Mouse (Mus musculus) forebrain, embryonic 15.5 days (tissue): ENCODE data around the gene Ak6. TPM values are rescaled to one million over a fixed set of nuclear protein-coding genes. Genes with fewer than 3 reads are reported as not detected.

Source experiments
- ATAC-seq: fragments of 200-750 bp; cut with Nextera tagmentation; replicated peaks from 2 replicates; pipeline ENCODE4 v1.8.0; 2017; ENCODE audit warnings: mild to moderate bottlenecking, moderate TSS enrichment, moderate library complexity
- H3K27ac ChIP-seq: fragments of 300-500 bp; sonication (generic); replicated peaks from 2 replicates; pipeline ENCODE4 v1.5.1; 2015; ENCODE audit warnings: mild to moderate bottlenecking, inconsistent platforms
- H3K27me3 ChIP-seq: fragments of 300-500 bp; sonication (generic); 2 replicates; pipeline ENCODE4 v1.6.1; 2015; ENCODE audit warnings: inconsistent platforms
- H3K36me3 ChIP-seq: fragments of 300-500 bp; sonication (generic); 2 replicates; pipeline ENCODE4 v1.6.1; 2015; ENCODE audit warnings: mild to moderate bottlenecking, inconsistent platforms
- H3K4me1 ChIP-seq: fragments of 300-500 bp; sonication (generic); 2 replicates; pipeline ENCODE4 v1.6.1; 2015; ENCODE audit warnings: inconsistent platforms
- H3K4me2 ChIP-seq: fragments of 300-500 bp; sonication (generic); replicated peaks from 2 replicates; pipeline ENCODE4 v1.6.1; 2015; ENCODE audit warnings: mild to moderate bottlenecking, inconsistent platforms
- H3K4me3 ChIP-seq: fragments of 300-500 bp; sonication (generic); 2 replicates; pipeline ENCODE4 v1.5.1; 2015; ENCODE audit warnings: mild to moderate bottlenecking, inconsistent platforms
- H3K9ac ChIP-seq: fragments of 300-500 bp; sonication (generic); replicated peaks from 2 replicates; pipeline ENCODE4 v1.6.1; 2015; ENCODE audit warnings: mild to moderate bottlenecking, inconsistent platforms
- H3K9me3 ChIP-seq: fragments of 300-500 bp; sonication (generic); 2 replicates; pipeline ENCODE4 v1.6.1; 2016; ENCODE audit warnings: inconsistent platforms
- WGBS: fragments of 180-500 bp; shearing (Covaris S2); methylation state at CpG from one replicate; pipeline ENCODE4 v1.1.7; 2015; ENCODE audit warnings: mixed read lengths; 5-methylcytosine and 5-hydroxymethylcytosine counted together
- polyA plus RNA-seq: library from polyadenylated mRNA; unstranded; fragments of >200 nt; fragmentation: Nextera tagmentation; extraction: Ambion mirVana; gene quantifications from 2 replicates; pipeline ENCODE4 v1.2.1, GENCODE M21; 2015

Gene Ak6
- polyA plus RNA-seq, 1 experiment from 2014 or later: 353 TPM

GRCm38 (mm10) chr13:100675936-100676635, 25.3 kb downstream of the Ak6 start:
- Histone ChIP-seq H3K4me2 (no peak overlapping the region), H3K27ac (no peak overlapping the region), H3K4me1 (no peaks in the 10 kb centered on the region), H3K9me3 (no peaks in the 10 kb centered on the region), H3K27me3 (no peaks in the 10 kb centered on the region), H3K36me3 (no peaks in the 10 kb centered on the region), H3K4me3 (no peak overlapping the region), H3K9ac (no peak overlapping the region)
- ATAC-seq: no peak
- WGBS: 88% methylated on average over 15 of the region's 15 CpGs

DNA sequence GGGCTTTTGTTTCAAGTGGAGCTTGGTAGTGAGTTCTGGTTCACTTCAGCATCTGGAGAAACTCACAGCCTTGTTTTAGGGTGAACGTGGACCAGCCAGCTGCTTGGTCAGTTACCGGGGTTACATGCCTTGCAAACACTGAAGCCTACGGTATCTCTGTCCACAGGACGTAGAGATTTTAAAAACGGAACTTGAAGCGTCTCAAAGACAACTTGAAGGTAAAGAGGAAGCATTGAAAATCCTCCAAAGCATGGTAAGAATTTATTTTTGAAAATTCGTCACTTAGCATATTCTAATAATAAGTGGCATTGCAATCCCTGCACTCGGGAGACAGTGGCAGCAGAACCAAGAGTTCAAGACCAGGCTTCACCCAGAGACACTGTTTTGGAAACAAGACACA, 30.8 kb downstream of the Ak6 start:
- no peak for ATAC-seq
- Histone ChIP-seq H3K27me3 (no peaks in the 10 kb centered on the region), H3K9ac (no peak overlapping the region), H3K4me2 (no peak overlapping the region), H3K4me3 (no peak overlapping the region), H3K9me3 (no peaks in the 10 kb centered on the region), H3K27ac (no peak overlapping the region), H3K4me1 (no peaks in the 10 kb centered on the region), H3K36me3 (no peaks in the 10 kb centered on the region)
- 88% methylated on average over 8 of the region's 8 CpGs for WGBS

DNA sequence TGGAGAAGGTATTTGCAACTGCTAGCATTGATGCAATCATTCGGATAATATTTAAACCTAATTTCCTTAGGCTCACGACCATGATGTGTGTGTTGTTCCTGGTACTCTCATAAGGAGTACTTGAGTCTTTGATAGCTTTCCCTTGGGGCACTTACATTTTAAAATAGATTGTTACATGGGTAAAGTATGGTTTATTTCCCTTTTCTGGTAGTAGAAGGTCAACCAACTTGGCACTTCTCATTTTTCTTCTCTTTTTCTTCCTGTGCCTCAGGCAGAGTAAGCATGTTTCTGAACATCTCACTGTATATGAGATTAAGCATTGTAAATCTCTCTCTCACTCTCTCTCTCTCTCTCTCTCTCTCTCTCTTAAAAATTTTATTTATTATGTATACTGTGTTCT, 32.1 kb downstream of the Ak6 start:
- no peak overlapping the region for H3K27ac ChIP-seq
- H3K4me2 ChIP-seq: no peak overlapping the region
- H3K4me1 ChIP-seq: no peaks in the 10 kb centered on the region
- H3K36me3 ChIP-seq: no peaks in the 10 kb centered on the region
- 86% methylated on average over 2 of the region's 2 CpGs for WGBS
- H3K27me3 ChIP-seq: no peaks in the 10 kb centered on the region
- no peak overlapping the region for H3K4me3 ChIP-seq
- H3K9me3 ChIP-seq: no peaks in the 10 kb centered on the region
- no peak overlapping the region for H3K9ac ChIP-seq
- ATAC-seq: no peak

- H3K4me1 ChIP-seq: no peaks in the 10 kb centered on the region
- H3K27ac ChIP-seq: no peak overlapping the region
- H3K27me3 ChIP-seq: no peaks in the 10 kb centered on the region
- no peaks in the 10 kb centered on the region for H3K36me3 ChIP-seq
- no peak overlapping the region for H3K4me2 ChIP-seq
- no peak for ATAC-seq
- 75% methylated on average over 2 of the region's 2 CpGs for WGBS
- no peak overlapping the region for H3K9ac ChIP-seq
- no peaks in the 10 kb centered on the region for H3K9me3 ChIP-seq
- no peak overlapping the region for H3K4me3 ChIP-seq
Measured at GRCm38 (mm10) chr13:100684355-100684754, 33.6 kb downstream of the Ak6 start.

DNA sequence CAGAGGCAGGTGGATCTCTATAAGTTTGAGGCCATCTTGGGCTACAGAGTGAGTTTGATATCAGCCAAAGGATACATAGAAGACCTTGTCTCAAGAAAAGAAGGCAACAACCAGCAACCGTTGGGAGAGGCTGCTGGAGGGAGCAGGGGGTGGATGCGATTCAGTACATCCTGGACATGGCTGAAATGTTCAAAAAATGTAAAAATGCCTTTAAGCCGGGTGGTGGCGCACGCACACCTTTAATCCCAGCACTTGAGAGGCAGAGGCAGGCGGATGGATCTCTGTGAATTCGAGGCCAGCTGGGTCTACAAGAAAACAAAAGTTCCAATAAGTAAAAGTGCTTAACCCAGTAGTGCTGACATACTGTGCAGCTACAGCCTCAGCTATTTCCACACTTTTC, 36.7 kb downstream of the Ak6 start:
- no peak overlapping the region for H3K4me2 ChIP-seq
- H3K9me3 ChIP-seq: no peaks in the 10 kb centered on the region
- no peaks in the 10 kb centered on the region for H3K36me3 ChIP-seq
- 81% methylated on average over 7 of the region's 7 CpGs for WGBS
- no peak for ATAC-seq
- no peaks in the 10 kb centered on the region for H3K4me1 ChIP-seq
- H3K27me3 ChIP-seq: no peaks in the 10 kb centered on the region
- H3K27ac ChIP-seq: no peak overlapping the region
- no peak overlapping the region for H3K9ac ChIP-seq
- H3K4me3 ChIP-seq: no peak overlapping the region

DNA sequence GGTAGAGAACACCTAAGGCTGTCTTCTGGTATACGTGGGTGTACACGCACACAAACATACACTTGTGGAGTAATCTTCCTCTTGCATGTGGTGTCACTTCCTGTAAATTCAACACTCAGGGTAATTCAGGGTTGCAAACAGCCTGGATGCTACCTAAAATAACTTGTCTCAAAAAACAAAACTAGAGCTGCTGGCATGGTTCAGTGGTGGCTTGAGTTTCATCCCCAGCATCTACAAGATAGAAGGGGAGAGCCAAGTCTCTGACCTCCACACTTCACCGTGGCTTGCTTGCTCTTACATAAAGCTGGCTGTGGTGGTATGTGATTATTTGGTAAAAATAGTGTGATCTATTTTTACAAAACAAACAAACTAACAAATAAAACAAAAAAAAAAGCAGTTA, 46.8 kb downstream of the Ak6 start:
- no peak for ATAC-seq
- H3K9ac ChIP-seq: no peak overlapping the region
- no peak overlapping the region for H3K27ac ChIP-seq
- H3K36me3 ChIP-seq: peaks cover 41% of the 10 kb centered on the region
- no peaks in the 10 kb centered on the region for H3K9me3 ChIP-seq
- H3K4me2 ChIP-seq: no peak overlapping the region
- H3K27me3 ChIP-seq: no peaks in the 10 kb centered on the region
- WGBS: 98% methylated on average over 3 of the region's 3 CpGs
- H3K4me3 ChIP-seq: no peak overlapping the region
- H3K4me1 ChIP-seq: no peaks in the 10 kb centered on the region

- 97% methylated on average over 10 of the region's 10 CpGs for WGBS
- Histone ChIP-seq H3K9me3 (no peaks in the 10 kb centered on the region), H3K4me3 (no peak overlapping the region), H3K36me3 (peaks cover 53% of the 10 kb centered on the region), H3K4me2 (no peak overlapping the region), H3K27me3 (no peaks in the 10 kb centered on the region), H3K4me1 (no peaks in the 10 kb centered on the region), H3K9ac (no peak overlapping the region), H3K27ac (no peak overlapping the region)
- ATAC-seq: no peak
Measured at GRCm38 (mm10) chr13:100698866-100699265, 48.1 kb downstream of the Ak6 start.

DNA sequence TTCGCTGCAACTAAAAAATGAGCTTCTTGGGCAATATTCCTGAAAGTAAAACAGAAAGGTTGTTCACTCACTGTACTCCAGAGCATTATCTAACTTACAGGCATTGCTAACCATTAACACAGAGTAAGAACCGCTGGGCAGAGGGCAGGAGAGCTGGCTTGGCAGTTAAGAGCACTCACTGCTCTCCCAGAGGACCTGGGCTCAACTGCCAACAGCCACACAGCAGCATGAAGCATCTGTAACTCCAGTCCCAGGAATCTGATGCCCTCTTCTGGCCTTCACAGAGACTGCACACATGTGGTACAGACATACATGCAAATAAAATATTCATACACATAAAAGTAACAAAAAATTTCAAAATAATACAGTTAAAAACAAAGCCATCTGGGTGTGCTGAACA, 52.7 kb downstream of the Ak6 start:
- Histone ChIP-seq H3K4me1 (no peaks in the 10 kb centered on the region), H3K4me3 (no peak overlapping the region), H3K36me3 (peaks cover 79% of the 10 kb centered on the region), H3K9ac (no peak overlapping the region), H3K27me3 (no peaks in the 10 kb centered on the region), H3K9me3 (no peaks in the 10 kb centered on the region), H3K27ac (no peak overlapping the region), H3K4me2 (no peak overlapping the region)
- no peak for ATAC-seq
- 97% methylated on average over 2 of the region's 2 CpGs for WGBS

GRCm38 (mm10) chr13:100706206-100706605, 55.4 kb downstream of the Ak6 start:
- no peak overlapping the region for H3K4me3 ChIP-seq
- 94% methylated on average over 7 of the region's 7 CpGs for WGBS
- no peak for ATAC-seq
- H3K9me3 ChIP-seq: no peaks in the 10 kb centered on the region
- H3K4me2 ChIP-seq: no peak overlapping the region
- no peaks in the 10 kb centered on the region for H3K27me3 ChIP-seq
- H3K9ac ChIP-seq: no peak overlapping the region
- H3K36me3 ChIP-seq: peaks cover 85% of the 10 kb centered on the region
- no peaks in the 10 kb centered on the region for H3K4me1 ChIP-seq
- H3K27ac ChIP-seq: no peak overlapping the region

DNA sequence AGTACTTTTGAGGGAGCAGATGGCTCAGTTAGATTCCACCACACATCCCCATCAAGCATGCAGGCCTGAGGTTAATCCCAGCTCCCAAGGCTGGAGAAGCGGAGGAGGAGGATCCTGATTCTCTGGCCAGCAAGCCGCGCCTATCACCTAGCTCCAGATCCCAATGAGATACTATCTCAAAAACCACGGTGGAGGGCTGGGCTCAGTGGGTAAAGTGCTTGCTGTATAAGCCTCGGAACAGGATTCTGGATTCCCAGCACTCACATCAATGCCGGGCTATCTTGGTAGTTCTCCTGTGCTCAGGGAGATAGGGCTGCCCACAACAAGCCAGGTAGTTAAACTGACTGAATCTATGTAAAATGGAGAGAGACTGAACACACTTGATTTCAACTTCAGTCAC, 64.7 kb downstream of the Ak6 start:
- peaks cover 72% of the 10 kb centered on the region for H3K36me3 ChIP-seq

More for the DNA sequence above, 64.7 kb downstream of the Ak6 start:
- 97% methylated on average over 6 of the region's 6 CpGs for WGBS
- no peaks in the 10 kb centered on the region for H3K27me3 ChIP-seq
- no peak overlapping the region for H3K4me3 ChIP-seq
- no peaks in the 10 kb centered on the region for H3K9me3 ChIP-seq
- H3K27ac ChIP-seq: no peak overlapping the region
- H3K4me1 ChIP-seq: no peaks in the 10 kb centered on the region
- no peak overlapping the region for H3K4me2 ChIP-seq
- ATAC-seq: no peak
- no peak overlapping the region for H3K9ac ChIP-seq

Other genes starting within 250 kb of the Ak6 start
- gene Naip1, start 198.1 kb upstream of the Ak6 start, polyA plus RNA-seq: not detected in 2 replicates
- gene Gtf2h2, start 158.4 kb upstream of the Ak6 start, polyA plus RNA-seq: 69.6 and 70.8 TPM in 2 replicates
- 6.0 and 7.7 TPM in 2 replicates for gene Ocln, start 98.3 kb upstream of the Ak6 start, polyA plus RNA-seq
- gene Marveld2, start 34.0 kb upstream of the Ak6 start, polyA plus RNA-seq: 1.1 and 1.4 TPM in 2 replicates
- 21.6 and 23.5 TPM in 2 replicates for gene Rad17, start 72 bp downstream of the Ak6 start, polyA plus RNA-seq
- 17.1 and 25.6 TPM in 2 replicates for gene Taf9, start 600 bp downstream of the Ak6 start, polyA plus RNA-seq
- gene Ccdc125, start 18.7 kb downstream of the Ak6 start, polyA plus RNA-seq: 1.7 and 1.8 TPM in 2 replicates
- gene Cdk7, start 80.0 kb downstream of the Ak6 start, polyA plus RNA-seq: 55.0 and 56.2 TPM in 2 replicates
- gene Mrps36, start 93.7 kb downstream of the Ak6 start, polyA plus RNA-seq: 111 and 119 TPM in 2 replicates
- 16.2 and 16.3 TPM in 2 replicates for gene Cenph, start 124.9 kb downstream of the Ak6 start, polyA plus RNA-seq
- 128 and 144 TPM in 2 replicates for gene Ccnb1, start 135.6 kb downstream of the Ak6 start, polyA plus RNA-seq
- gene Slc30a5, start 182.4 kb downstream of the Ak6 start, polyA plus RNA-seq: 36.3 and 36.6 TPM in 2 replicates